Mouse (Mus musculus) frontal cortex, postnatal 10 days (tissue): ENCODE data around the gene Rbak.
"Not testable (repeated sequence)": the region's sequence is repeated elsewhere in the genome, so short reads cannot be mapped to it uniquely, and the experiment has no call there.

ENCODE experiments used
- DNase-seq, 2 experiments: peaks; one replicate each; pipeline ENCODE4 v3.0.0; 2022; ENCODE audit warnings: low spot score in 2 of 2, mixed read lengths in 1 of 2

Rbak gene

GRCm38 (mm10) chr5:143135042-143135441, 45.5 kb downstream of the Rbak start:
- DNase-seq = no peak

DNA sequence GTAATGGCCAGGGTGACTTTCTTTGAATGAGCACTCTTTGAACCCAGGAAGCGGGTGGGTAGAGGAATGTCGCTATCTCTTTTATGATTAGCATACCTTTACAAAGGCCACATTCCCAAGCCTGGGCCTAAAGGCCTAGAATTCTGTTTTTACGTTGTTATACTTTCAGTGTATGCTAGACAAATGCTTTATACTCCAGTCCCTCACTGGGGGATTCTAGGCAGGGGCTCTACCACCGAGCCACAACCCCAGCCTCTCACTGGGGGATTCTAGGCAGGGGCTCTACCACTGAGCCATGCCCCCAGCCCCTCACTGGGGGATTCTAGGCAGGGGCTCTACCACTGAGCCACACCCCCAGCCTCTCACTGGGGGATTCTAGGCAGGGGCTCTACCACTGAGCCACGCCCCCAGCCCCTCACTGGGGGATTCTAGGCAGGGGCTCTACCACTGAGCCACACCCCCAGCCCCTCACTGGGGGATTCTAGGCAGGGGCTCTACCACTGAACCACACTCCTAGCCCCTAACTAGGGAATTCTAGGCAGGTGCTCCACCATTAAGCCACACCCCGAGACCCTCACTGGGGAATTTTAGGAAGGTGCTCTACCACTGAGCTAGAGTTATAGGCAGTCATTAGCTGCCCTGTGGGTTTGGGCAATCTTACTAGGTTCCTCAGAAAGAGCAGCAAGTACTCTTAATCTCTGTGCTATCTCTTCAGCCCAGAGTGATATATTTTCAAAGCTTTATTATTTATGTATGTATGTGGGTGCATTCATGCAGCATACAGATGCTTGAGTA, 46.2 kb downstream of the Rbak start:
- not testable (repeated sequence) for DNase-seq

DNA sequence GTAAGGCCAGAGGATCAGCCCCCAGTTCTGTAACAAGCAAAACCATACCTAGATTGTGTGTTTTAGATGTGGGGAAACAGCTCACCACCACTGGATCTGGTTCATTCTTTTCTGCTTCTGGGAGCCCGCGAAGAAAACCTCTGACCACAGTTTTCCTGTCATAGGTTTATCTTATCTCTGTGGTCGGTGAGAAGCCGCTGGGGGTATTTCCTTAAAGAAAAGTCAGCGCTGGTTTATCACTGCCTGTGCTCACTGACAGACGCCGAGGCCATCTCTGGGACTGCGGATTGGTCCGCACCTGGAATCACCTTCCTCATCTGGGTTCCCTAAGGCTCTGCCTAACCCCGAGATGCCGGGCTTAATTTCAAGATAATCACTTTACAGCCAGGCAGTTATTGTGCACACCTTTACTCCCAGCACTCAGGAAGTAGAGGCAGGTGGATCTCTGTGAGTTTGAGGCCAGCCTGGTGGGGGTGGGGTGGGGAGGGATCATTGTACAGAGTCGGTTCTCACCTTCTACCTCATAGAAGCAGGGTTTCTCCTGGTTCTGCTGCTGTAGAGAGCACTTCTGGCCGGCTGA, 47.5 kb downstream of the Rbak start:
- DNase-seq = no peak

DNA sequence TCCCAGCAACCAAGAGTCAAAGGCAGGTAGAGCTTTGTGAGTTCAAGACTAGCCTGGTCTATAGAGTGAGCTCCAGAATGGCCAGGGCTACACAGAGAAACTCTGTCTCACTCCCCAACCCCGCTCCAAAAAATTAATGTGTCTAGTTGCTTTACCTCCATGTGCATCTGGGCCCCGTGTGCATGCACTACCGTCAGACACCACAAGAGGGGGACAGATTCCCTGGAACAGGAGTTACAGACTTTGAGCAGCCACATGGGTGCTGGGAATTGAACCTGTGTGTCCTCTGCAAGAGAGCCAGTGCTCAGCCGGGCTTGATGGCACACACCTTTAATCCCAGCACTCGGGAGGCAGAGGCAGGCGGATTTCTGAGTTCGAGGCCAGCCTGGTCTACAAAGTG, 50.2 kb downstream of the Rbak start:
- no peak for DNase-seq

- no peak for DNase-seq
Observed at GRCm38 (mm10) chr5:143129101-143129500, 51.5 kb downstream of the Rbak start.

GRCm38 (mm10) chr5:143127837-143128236, 52.7 kb downstream of the Rbak start:
- no peak for DNase-seq

DNA sequence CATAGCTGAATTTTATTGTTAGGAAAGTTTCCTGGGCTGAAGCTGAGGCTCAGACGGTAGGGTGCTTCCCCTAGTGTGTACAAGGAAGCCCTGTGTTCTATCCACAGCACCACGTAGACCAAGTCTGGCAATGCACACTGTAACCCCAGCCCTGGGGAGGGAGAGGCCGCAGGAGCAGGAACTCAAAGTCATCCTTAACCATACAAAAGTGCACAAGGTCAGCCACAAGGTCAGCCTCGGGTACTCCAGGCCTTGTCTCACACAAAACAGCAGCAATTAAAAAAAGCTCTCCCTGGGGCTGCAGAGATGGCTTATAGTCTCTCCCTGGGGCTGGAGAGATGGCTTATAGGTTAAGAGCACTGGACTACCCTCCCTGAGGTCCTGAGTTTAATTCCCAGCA, 53.7 kb downstream of the Rbak start:
- DNase-seq = no peak

- DNase-seq = no peak
Observed at GRCm38 (mm10) chr5:143126089-143126488, 54.5 kb downstream of the Rbak start.

DNA sequence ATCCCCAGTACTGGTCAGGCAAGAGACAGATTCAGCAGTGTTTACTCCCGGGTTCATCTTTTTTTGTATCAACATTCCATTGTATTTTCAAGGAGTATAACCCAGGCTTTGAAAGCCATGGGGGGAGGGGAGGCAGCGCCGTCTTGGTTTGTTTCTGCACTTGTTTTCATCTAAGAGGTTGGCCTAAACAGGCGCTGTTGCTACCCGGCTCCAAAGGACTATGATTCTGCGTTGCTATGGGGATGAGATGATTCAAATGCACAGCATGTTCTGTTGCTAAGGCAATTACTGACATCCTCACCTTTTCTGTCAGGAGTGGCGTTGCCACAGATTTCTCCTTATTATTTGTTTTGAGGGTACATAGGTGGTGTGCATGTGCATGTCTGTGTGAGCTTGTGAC, 55.0 kb downstream of the Rbak start:
- peak; percentile 33 to 48 for DNase-seq

GRCm38 (mm10) chr5:143124805-143125378, 55.7 kb downstream of the Rbak start:
- DNase-seq = no peak

- DNase-seq = no peak
Observed at GRCm38 (mm10) chr5:143122673-143123072, 57.9 kb downstream of the Rbak start.
